Mouse (Mus musculus) liver, embryonic 14.5 days (tissue): ENCODE results near the gene B130006D01Rik. TPM values are rescaled to one million over a fixed set of nuclear protein-coding genes. Genes with fewer than 3 reads are reported as not detected.

Experiments used
- ATAC-seq: fragments of 200-750 bp; cut with Nextera tagmentation; 2 replicates; pipeline ENCODE4 v1.8.0; 2017; ENCODE audit warnings: moderate number of reproducible peaks, mild to moderate bottlenecking, moderate library complexity; ENCODE audit not compliant: insufficient read depth
- DNase-seq, 3 experiments: peaks; one replicate each; pipeline ENCODE4 v3.0.0-alpha.2; 2012 to 2013; ENCODE audit warnings: low read depth in 3 of 3, low spot score in 3 of 3
- H3K27ac ChIP-seq: fragments of 300-500 bp; sonication (generic); 2 replicates; pipeline ENCODE4 v1.5.1; 2014; ENCODE audit warnings: moderate library complexity, mild to moderate bottlenecking, control low read depth, inconsistent platforms
- H3K27me3 ChIP-seq: fragments of 300-500 bp; sonication (generic); 2 replicates; pipeline ENCODE4 v1.6.1; 2014; ENCODE audit warnings: mild to moderate bottlenecking, low read length, moderate library complexity; ENCODE audit not compliant: control insufficient read depth, insufficient read depth
- H3K36me3 ChIP-seq: fragments of 300-500 bp; sonication (generic); replicated peaks from 2 replicates; pipeline ENCODE4 v1.6.1; 2014; ENCODE audit warnings: low read depth; ENCODE audit not compliant: control insufficient read depth, insufficient read depth
- H3K4me1 ChIP-seq, 2 experiments: fragments of 200-500 bp in 1 of 2; fragments of 300-500 bp in 1 of 2; sonication (generic) in 1 of 2; replicated peaks; 2 replicates each; pipeline ENCODE4 v1.6.1; 2012 to 2014; ENCODE audit warnings: antibody characterized with exemption in 1 of 2, inconsistent platforms in 1 of 2, low read length in 1 of 2; ENCODE audit not compliant: control insufficient read depth in 2 of 2, insufficient read depth in 2 of 2
- H3K4me2 ChIP-seq: fragments of 300-500 bp; sonication (generic); 2 replicates; pipeline ENCODE4 v1.6.1; 2014; ENCODE audit warnings: low read depth, mild to moderate bottlenecking, control low read depth, moderate library complexity
- H3K4me3 ChIP-seq, 2 experiments: fragments of 200-500 bp in 1 of 2; fragments of 300-500 bp in 1 of 2; sonication (generic) in 1 of 2; 2 replicates each; pipeline ENCODE4 v1.5.1; 2012 to 2014; ENCODE audit warnings: low read depth in 2 of 2, low read length in 2 of 2, mild to moderate bottlenecking in 2 of 2, control low read depth in 1 of 2, inconsistent platforms in 1 of 2, moderate library complexity in 1 of 2; ENCODE audit not compliant: insufficient read depth in 1 of 2
- H3K9ac ChIP-seq: fragments of 300-500 bp; sonication (generic); replicated peaks from 2 replicates; pipeline ENCODE4 v1.6.1; 2014; ENCODE audit warnings: mild to moderate bottlenecking, control low read depth, moderate library complexity
- H3K9me3 ChIP-seq: fragments of 300-500 bp; sonication (generic); 2 replicates; pipeline ENCODE4 v1.6.1; 2016; ENCODE audit warnings: low read length, mixed read lengths; ENCODE audit not compliant: control insufficient read depth
- CTCF ChIP-seq: IDR thresholded peaks from 2 replicates; pipeline ENCODE4 v1.5.1; 2016; ENCODE audit warnings: antibody characterized with exemption, low read depth, control low read depth
- EP300 ChIP-seq: IDR thresholded peaks from 2 replicates; pipeline ENCODE4 v1.6.1; 2016; ENCODE audit warnings: antibody characterized with exemption, low read depth
- WGBS: fragments of 180-500 bp; shearing (Covaris S2); extraction: QIAGEN DNeasy Blood & Tissue Kit; methylation state at CpG from one replicate; pipeline ENCODE4 v1.1.7; 2014; ENCODE audit not compliant: insufficient replicate concordance; 5-methylcytosine and 5-hydroxymethylcytosine counted together
- polyA plus RNA-seq, 2 experiments: library from polyadenylated mRNA; depleted of rRNA in 1 of 2; stranded (reverse) in 1 of 2; unstranded in 1 of 2; fragments of >200 nt; fragmentation: Nextera tagmentation in 1 of 2; extraction: Ambion mirVana in 1 of 2; gene quantifications; 2 replicates each; pipeline versions ENCODE4 v1.2.1 to v1.2.3; 2012 to 2014

The B130006D01Rik gene
- polyA plus RNA-seq (2012; rRNA removed) (0.09 and 0.11 TPM in 2 replicates), polyA plus RNA-seq (2014; fragmentation: Nextera tagmentation; extraction: Ambion mirVana) (0.25 and 0.27 TPM in 2 replicates)

GRCm38 (mm10) chr11:95723287-95723686, at the start of gene B130006D01Rik:
TSS of gene B130006D01Rik (plus strand) at chr11:95723587.
- H3K27me3 ChIP-seq, result no peaks in the 10 kb centered on the region
- H3K36me3 ChIP-seq, result no peaks in the 10 kb centered on the region
- DNase-seq, result no peak
- TF ChIP-seq EP300 (no peak), CTCF (no peak)
- ATAC-seq, result no peak
- no peak within 1 kb of the TSS for H3K27ac ChIP-seq
- WGBS, result 76% methylated on average over 5 of the region's 5 CpGs
- no peak within 1 kb of the TSS for H3K4me2 ChIP-seq
- no peak within 1 kb of the TSS for H3K4me3 ChIP-seq
- H3K4me1 ChIP-seq, result peaks cover 0 to 7% of the 10 kb centered on the region in 2 experiments; a peak in 3 of 4 replicates
- no peaks in the 10 kb centered on the region for H3K9me3 ChIP-seq
- no peak within 1 kb of the TSS for H3K9ac ChIP-seq

- H3K36me3 ChIP-seq, result peaks cover 14% of the 10 kb centered on the region
- no peaks in the 10 kb centered on the region for H3K27me3 ChIP-seq
- H3K27ac ChIP-seq, result no peak overlapping the region
- no peak overlapping the region for H3K9ac ChIP-seq
- H3K4me2 ChIP-seq, result no peak overlapping the region
- TF ChIP-seq CTCF, result no peak
- TF ChIP-seq EP300, result no peak
- H3K4me3 ChIP-seq, result no peak overlapping the region
- no peaks in the 10 kb centered on the region for H3K9me3 ChIP-seq
- ATAC-seq (no peak), DNase-seq (no peak)
- H3K4me1 ChIP-seq, result no peaks in the 10 kb centered on the region
- 84% methylated on average over 14 of the region's 14 CpGs for WGBS
Measured at GRCm38 (mm10) chr11:95675498-95675897, 47.9 kb upstream of the B130006D01Rik start.

DNA sequence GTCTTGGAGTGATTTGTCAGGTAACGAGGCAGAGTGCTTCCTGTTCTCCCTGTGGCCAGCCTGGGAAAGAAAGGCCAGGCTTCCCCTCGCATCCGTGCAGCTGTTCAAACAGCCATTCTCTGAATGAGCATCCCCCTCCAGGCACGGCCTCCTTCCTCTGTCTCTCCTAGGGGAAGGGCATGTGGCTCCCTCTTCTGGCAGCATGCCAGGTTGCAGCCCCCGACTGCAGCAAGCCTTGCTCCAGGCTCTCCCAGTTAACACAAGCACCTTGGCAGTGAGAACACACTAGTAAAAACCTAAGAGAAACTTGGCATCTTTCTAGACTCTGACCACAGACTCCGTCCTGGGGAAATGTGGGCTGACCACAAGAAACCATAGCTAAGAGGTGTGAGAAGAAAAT, 47.1 kb upstream of the B130006D01Rik start:
- no peak overlapping the region for H3K27ac ChIP-seq
- WGBS, result 41% methylated on average over 6 of the region's 6 CpGs
- DNase-seq (no peak), ATAC-seq (no peak)
- no peaks in the 10 kb centered on the region for H3K27me3 ChIP-seq
- H3K4me1 ChIP-seq, result no peaks in the 10 kb centered on the region
- H3K4me3 ChIP-seq, result no peak overlapping the region
- H3K9ac ChIP-seq, result no peak overlapping the region
- no peak overlapping the region for H3K4me2 ChIP-seq
- peaks cover 14% of the 10 kb centered on the region for H3K36me3 ChIP-seq
- H3K9me3 ChIP-seq, result no peaks in the 10 kb centered on the region
- TF ChIP-seq CTCF, result peak; percentile 89
- no peak for TF ChIP-seq EP300

DNA sequence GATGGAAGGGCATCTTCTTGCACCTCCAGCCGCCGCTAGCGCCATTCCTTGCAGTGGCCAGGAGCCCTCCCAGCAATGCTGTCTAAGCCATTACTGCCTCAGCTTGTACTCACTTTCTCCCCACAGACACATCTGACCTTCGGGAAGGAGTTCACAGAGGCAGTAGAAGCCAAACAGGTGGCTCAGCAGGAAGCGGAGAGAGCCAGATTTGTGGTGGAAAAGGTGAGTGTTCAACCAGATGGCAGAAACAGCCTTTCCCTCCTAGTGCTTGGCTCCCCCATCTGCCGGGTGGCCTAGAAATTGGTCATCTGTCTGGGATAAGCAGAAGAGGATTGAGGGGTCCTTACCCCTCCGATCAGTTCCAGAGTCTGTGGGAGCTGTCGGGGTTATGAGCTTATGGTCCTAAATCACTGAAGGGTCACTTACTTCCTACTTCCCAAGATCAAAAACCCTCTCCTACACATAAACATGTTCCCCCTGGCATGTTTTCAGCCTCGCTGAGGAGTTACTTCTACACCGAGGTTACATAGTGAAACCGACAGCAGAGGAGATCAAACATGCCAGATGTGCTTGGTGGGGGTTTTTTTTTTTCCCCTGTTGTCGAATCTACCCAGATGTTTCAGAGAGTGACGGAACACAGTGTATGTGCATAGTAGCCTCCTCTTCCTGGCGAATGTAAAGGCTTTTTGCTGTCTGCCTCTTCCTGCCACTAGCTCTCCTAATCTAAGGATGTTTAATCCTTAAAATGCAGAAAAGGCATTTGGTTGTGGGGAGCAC, 45.3 kb upstream of the B130006D01Rik start:
- Histone ChIP-seq H3K4me3 (no peak overlapping the region), H3K4me1 (peaks cover 0 to 2% of the 10 kb centered on the region in 2 experiments; a peak in 1 of 4 replicates), H3K27ac (no peak overlapping the region), H3K9ac (no peak overlapping the region), H3K36me3 (peaks cover 14% of the 10 kb centered on the region), H3K4me2 (no peak overlapping the region), H3K27me3 (no peaks in the 10 kb centered on the region), H3K9me3 (no peaks in the 10 kb centered on the region)
- TF ChIP-seq CTCF (no peak), EP300 (no peak)
- WGBS, result 82% methylated on average over 14 of the region's 14 CpGs
- no peak for ATAC-seq
- DNase-seq, result no peak

- 61% methylated on average over 9 of the region's 9 CpGs for WGBS
- Histone ChIP-seq H3K4me2 (no peak overlapping the region), H3K4me3 (no peak overlapping the region), H3K9ac (no peak overlapping the region), H3K4me1 (peaks cover 0 to 3% of the 10 kb centered on the region in 2 experiments; a peak in 1 of 4 replicates), H3K27me3 (no peaks in the 10 kb centered on the region), H3K36me3 (peaks cover 11% of the 10 kb centered on the region), H3K27ac (no peak overlapping the region), H3K9me3 (no peaks in the 10 kb centered on the region)
- ATAC-seq, result no peak
- no peak for TF ChIP-seq CTCF
- no peak for TF ChIP-seq EP300
- no peak for DNase-seq
Measured at GRCm38 (mm10) chr11:95681995-95682601, 41.3 kb upstream of the B130006D01Rik start.
